Mouse (Mus musculus) neural tube, embryonic 13.5 days (tissue): ENCODE measurements around the gene Irf3. TPM values are rescaled to one million over a fixed set of nuclear protein-coding genes. Genes with fewer than 3 reads are reported as not detected.
A peak's percentile ranks its signal among the peaks of the same experiment; 100 is the strongest.

Experiments used
- ATAC-seq: fragments of 200-750 bp; cut with Nextera tagmentation; 2 replicates; pipeline ENCODE4 v1.8.0; 2017; ENCODE audit warnings: low read depth, mild to moderate bottlenecking, moderate TSS enrichment, moderate library complexity
- H3K27ac ChIP-seq: fragments of 300-500 bp; sonication (generic); replicated peaks from 2 replicates; pipeline ENCODE4 v1.5.1; 2015; ENCODE audit warnings: moderate library complexity, mild to moderate bottlenecking, inconsistent platforms
- H3K27me3 ChIP-seq: fragments of 300-500 bp; sonication (generic); 2 replicates; pipeline ENCODE4 v1.6.1; 2015; ENCODE audit warnings: mild to moderate bottlenecking, inconsistent platforms
- H3K36me3 ChIP-seq: fragments of 300-500 bp; sonication (generic); 2 replicates; pipeline ENCODE4 v1.6.1; 2015; ENCODE audit warnings: mild to moderate bottlenecking, inconsistent platforms
- H3K4me1 ChIP-seq: fragments of 300-500 bp; sonication (generic); replicated peaks from 2 replicates; pipeline ENCODE4 v1.6.1; 2015; ENCODE audit warnings: inconsistent platforms
- H3K4me2 ChIP-seq: fragments of 300-500 bp; sonication (generic); 2 replicates; pipeline ENCODE4 v1.6.1; 2015; ENCODE audit warnings: inconsistent platforms, mild to moderate bottlenecking, moderate library complexity
- H3K4me3 ChIP-seq: fragments of 300-500 bp; sonication (generic); 2 replicates; pipeline ENCODE4 v1.5.1; 2015; ENCODE audit warnings: mild to moderate bottlenecking, inconsistent platforms
- H3K9ac ChIP-seq: fragments of 300-500 bp; sonication (generic); 2 replicates; pipeline ENCODE4 v1.6.1; 2015; ENCODE audit warnings: moderate library complexity, mild to moderate bottlenecking, inconsistent platforms
- H3K9me3 ChIP-seq: fragments of 300-500 bp; sonication (generic); 2 replicates; pipeline ENCODE4 v1.6.1; 2016; ENCODE audit warnings: inconsistent platforms
- WGBS: fragments of 180-500 bp; shearing (Covaris S2); methylation state at CpG from one replicate; pipeline ENCODE4 v1.1.7; 2015; 5-methylcytosine and 5-hydroxymethylcytosine counted together
- polyA plus RNA-seq: library from polyadenylated mRNA; unstranded; fragments of >200 nt; fragmentation: Nextera tagmentation; extraction: Ambion mirVana; gene quantifications from 2 replicates; pipeline ENCODE4 v1.2.1, GENCODE M21; 2015

Irf3 gene
- 60.3 and 67.3 TPM in 2 replicates for polyA plus RNA-seq

GRCm38 (mm10) chr7:44997231-44997939 is at the start of gene Irf3:
Irf3 (plus strand) TSS chr7:44997648.
- no peaks in the 10 kb centered on the region for H3K27me3 ChIP-seq
- H3K4me1 ChIP-seq: peaks cover 36% of the 10 kb centered on the region
- H3K4me2 ChIP-seq: peak within 1 kb of the TSS; percentile 79
- under 1% methylated on average over 43 of the region's 43 CpGs for WGBS
- H3K27ac ChIP-seq: peak within 1 kb of the TSS; percentile 83
- peak within 1 kb of the TSS; percentile 58 for H3K4me3 ChIP-seq
- H3K9ac ChIP-seq: peak within 1 kb of the TSS; percentile 79
- peaks cover 36% of the 10 kb centered on the region for H3K36me3 ChIP-seq
- ATAC-seq: peak; percentile 92
- no peaks in the 10 kb centered on the region for H3K9me3 ChIP-seq

- peaks cover 46% of the 10 kb centered on the region for H3K27me3 ChIP-seq
- H3K9ac ChIP-seq: no peak overlapping the region
- no peaks in the 10 kb centered on the region for H3K9me3 ChIP-seq
- H3K36me3 ChIP-seq: no peaks in the 10 kb centered on the region
- H3K4me3 ChIP-seq: no peak overlapping the region
- H3K27ac ChIP-seq: no peak overlapping the region
- WGBS: 80% methylated on average over 6 of the region's 6 CpGs
- no peak for ATAC-seq
- peaks cover 12% of the 10 kb centered on the region for H3K4me1 ChIP-seq
- no peak overlapping the region for H3K4me2 ChIP-seq
These were observed 47.5 kb upstream of the Irf3 start for GRCm38 (mm10) chr7:44949922-44950321.

GRCm38 (mm10) chr7:44951960-44952359 is 45.5 kb upstream of the Irf3 start:
- WGBS: 1% methylated on average over 10 of the region's 10 CpGs
- Histone ChIP-seq H3K9me3 (no peaks in the 10 kb centered on the region), H3K36me3 (no peaks in the 10 kb centered on the region), H3K4me2 (peak overlapping the region; percentile 73), H3K27ac (peak overlapping the region; percentile 46; the same call in 1 of the 2 replicates), H3K27me3 (peaks cover 46% of the 10 kb centered on the region), H3K4me3 (peak overlapping the region; percentile 45), H3K4me1 (peaks cover 19% of the 10 kb centered on the region), H3K9ac (peak overlapping the region; percentile 71; the same call in 1 of the 2 replicates)
- peak; percentile 52 for ATAC-seq

GRCm38 (mm10) chr7:44952611-44953306 is 44.7 kb upstream of the Irf3 start:
- peak overlapping the region; percentile 46; the same call in 1 of the 2 replicates for H3K27ac ChIP-seq
- ATAC-seq: peak; percentile 82
- H3K4me1 ChIP-seq: peaks cover 27% of the 10 kb centered on the region
- peak overlapping the region; percentile 73 for H3K4me2 ChIP-seq
- H3K9me3 ChIP-seq: no peaks in the 10 kb centered on the region
- peak overlapping the region; percentile 45 for H3K4me3 ChIP-seq
- no peaks in the 10 kb centered on the region for H3K36me3 ChIP-seq
- H3K9ac ChIP-seq: peak overlapping the region; percentile 71
- H3K27me3 ChIP-seq: peaks cover 46% of the 10 kb centered on the region
- 7% methylated on average over 24 of the region's 24 CpGs for WGBS

- WGBS: 61% methylated on average over 14 of the region's 14 CpGs
- H3K4me1 ChIP-seq: peaks cover 28% of the 10 kb centered on the region
These were observed 43.9 kb upstream of the Irf3 start for GRCm38 (mm10) chr7:44953561-44953960.

GRCm38 (mm10) chr7:44954091-44954885 is 43.2 kb upstream of the Irf3 start:
- no peak overlapping the region for H3K9ac ChIP-seq
- no peak overlapping the region for H3K27ac ChIP-seq
- peaks cover 40% of the 10 kb centered on the region for H3K27me3 ChIP-seq
- no peak overlapping the region for H3K4me3 ChIP-seq
- 80% methylated on average over 12 of the region's 12 CpGs for WGBS
- peaks cover 28% of the 10 kb centered on the region for H3K4me1 ChIP-seq
- no peaks in the 10 kb centered on the region for H3K9me3 ChIP-seq
- ATAC-seq: no peak
- H3K4me2 ChIP-seq: no peak overlapping the region
- H3K36me3 ChIP-seq: peaks cover 11% of the 10 kb centered on the region

More at GRCm38 (mm10) chr7:44953561-44953960, 43.9 kb upstream of the Irf3 start:
- H3K36me3 ChIP-seq: 0 out of 2 replicates have a peak, but pooled peaks cover 4% of the 10 kb centered on the region
- H3K4me2 ChIP-seq: no peak overlapping the region
- H3K9ac ChIP-seq: no peak overlapping the region
- ATAC-seq: no peak
- H3K27ac ChIP-seq: no peak overlapping the region
- no peak overlapping the region for H3K4me3 ChIP-seq
- no peaks in the 10 kb centered on the region for H3K9me3 ChIP-seq
- H3K27me3 ChIP-seq: peaks cover 44% of the 10 kb centered on the region

- H3K27me3 ChIP-seq: peaks cover 26% of the 10 kb centered on the region
- peaks cover 28% of the 10 kb centered on the region for H3K4me1 ChIP-seq
- ATAC-seq: no peak
- H3K4me3 ChIP-seq: no peak overlapping the region
- H3K9ac ChIP-seq: no peak overlapping the region
- 57% methylated on average over 5 of the region's 5 CpGs for WGBS
- H3K36me3 ChIP-seq: peaks cover 23% of the 10 kb centered on the region
- H3K27ac ChIP-seq: no peak overlapping the region
- H3K9me3 ChIP-seq: no peaks in the 10 kb centered on the region
- H3K4me2 ChIP-seq: no peak overlapping the region
These were observed 41.8 kb upstream of the Irf3 start for GRCm38 (mm10) chr7:44955628-44956027.

GRCm38 (mm10) chr7:44956266-44956665 is 41.2 kb upstream of the Irf3 start:
- Histone ChIP-seq H3K27me3 (peaks cover 20% of the 10 kb centered on the region), H3K4me1 (peaks cover 28% of the 10 kb centered on the region), H3K36me3 (peaks cover 30% of the 10 kb centered on the region), H3K4me2 (no peak overlapping the region), H3K4me3 (no peak overlapping the region), H3K9ac (0 out of 2 replicates have a peak overlapping the region, but pooled peaks have one; percentile 23), H3K9me3 (no peaks in the 10 kb centered on the region), H3K27ac (peak overlapping the region; percentile 50)
- no peak for ATAC-seq
- 43% methylated on average over 6 of the region's 6 CpGs for WGBS

GRCm38 (mm10) chr7:44957183-44957835 is 40.1 kb upstream of the Irf3 start:
- Histone ChIP-seq H3K9ac (0 out of 2 replicates have a peak overlapping the region, but pooled peaks have one; percentile 23), H3K4me1 (peaks cover 21% of the 10 kb centered on the region), H3K27me3 (peaks cover 9% of the 10 kb centered on the region), H3K4me3 (no peak overlapping the region), H3K9me3 (no peaks in the 10 kb centered on the region), H3K36me3 (peaks cover 40% of the 10 kb centered on the region), H3K27ac (peak overlapping the region; percentile 46; the same call in 1 of the 2 replicates), H3K4me2 (no peak overlapping the region)
- ATAC-seq: no peak
- 72% methylated on average over 20 of the region's 20 CpGs for WGBS

- no peak for ATAC-seq
- 0 out of 2 replicates have a peak, but pooled peaks cover 5% of the 10 kb centered on the region for H3K27me3 ChIP-seq
- H3K27ac ChIP-seq: no peak overlapping the region; the same call in 1 of the 2 replicates
- peaks cover 16% of the 10 kb centered on the region for H3K4me1 ChIP-seq
- no peak overlapping the region for H3K4me2 ChIP-seq
- no peaks in the 10 kb centered on the region for H3K9me3 ChIP-seq
- peaks cover 48% of the 10 kb centered on the region for H3K36me3 ChIP-seq
- 59% methylated on average over 7 of the region's 7 CpGs for WGBS
- no peak overlapping the region for H3K9ac ChIP-seq
- H3K4me3 ChIP-seq: no peak overlapping the region
These were observed 39.2 kb upstream of the Irf3 start for GRCm38 (mm10) chr7:44958208-44958607.

- Histone ChIP-seq H3K9me3 (no peaks in the 10 kb centered on the region), H3K27ac (no peak overlapping the region), H3K9ac (no peak overlapping the region), H3K4me3 (no peak overlapping the region), H3K27me3 (no peaks in the 10 kb centered on the region), H3K36me3 (peaks cover 58% of the 10 kb centered on the region), H3K4me1 (peaks cover 16% of the 10 kb centered on the region), H3K4me2 (no peak overlapping the region)
- WGBS: 89% methylated on average over 8 of the region's 8 CpGs
- no peak for ATAC-seq
These were observed 38.2 kb upstream of the Irf3 start for GRCm38 (mm10) chr7:44959281-44959680.
